Mouse (Mus musculus): Measurements from ENCODE around the gene Mien1.

- TF ChIP-seq CTCF (IDR thresholded peaks at IDR 0.05; ENCODE audit: low read depth, low read length) (no peak), POLR2A (IDR thresholded peaks at IDR 0.05; ENCODE audit: borderline replicate concordance, low read depth, low read length) (no peak)
Observed at GRCm38 (mm10) chr11:98470795-98471194, 32.0 kb upstream of the Mien1 start.

All from bone marrow macrophage, adult 2 months (primary cell).